Mouse (Mus musculus) kidney, embryonic 14.5 days (tissue): ENCODE measurements around the gene Rpl4. TPM values are rescaled to one million over a fixed set of nuclear protein-coding genes. Genes with fewer than 3 reads are reported as not detected.
A peak's percentile ranks its signal among the peaks of the same experiment; 100 is the strongest.

Experiments
- ATAC-seq: fragments of 200-750 bp; cut with Nextera tagmentation; 2 replicates; pipeline ENCODE4 v1.8.0; 2017; ENCODE audit warnings: moderate number of reproducible peaks, mild to moderate bottlenecking, moderate TSS enrichment, moderate library complexity; ENCODE audit not compliant: low FRiP score, low TSS enrichment
- H3K27ac ChIP-seq: fragments of 300-500 bp; sonication (generic); 2 replicates; pipeline ENCODE4 v1.5.1; 2014; ENCODE audit warnings: low read depth, mild to moderate bottlenecking, low read length, moderate library complexity, mixed read lengths
- H3K27me3 ChIP-seq: fragments of 300-500 bp; sonication (generic); 2 replicates; pipeline ENCODE4 v1.6.1; 2014; ENCODE audit warnings: mild to moderate bottlenecking, low read length; ENCODE audit not compliant: control insufficient read depth, insufficient read depth
- H3K36me3 ChIP-seq: fragments of 300-500 bp; sonication (generic); 2 replicates; pipeline ENCODE4 v1.6.1; 2014; ENCODE audit warnings: low read length, mixed read lengths; ENCODE audit not compliant: control insufficient read depth, insufficient read depth
- H3K4me1 ChIP-seq: fragments of 300-500 bp; sonication (generic); 2 replicates; pipeline ENCODE4 v1.6.1; 2014; ENCODE audit warnings: low read length, mixed read lengths; ENCODE audit not compliant: control insufficient read depth, insufficient read depth
- H3K4me2 ChIP-seq: fragments of 300-500 bp; sonication (generic); replicated peaks from 2 replicates; pipeline ENCODE4 v1.6.1; 2014; ENCODE audit warnings: low read depth, mild to moderate bottlenecking, low read length
- H3K4me3 ChIP-seq: fragments of 300-500 bp; sonication (generic); 2 replicates; pipeline ENCODE4 v1.5.1; 2014; ENCODE audit warnings: mild to moderate bottlenecking, low read length
- H3K9ac ChIP-seq: fragments of 300-500 bp; sonication (generic); 2 replicates; pipeline ENCODE4 v1.6.1; 2014; ENCODE audit warnings: low read depth, mild to moderate bottlenecking, low read length, moderate library complexity
- H3K9me3 ChIP-seq: fragments of 300-500 bp; sonication (generic); 2 replicates; pipeline ENCODE4 v1.6.1; 2016; ENCODE audit warnings: low read length; ENCODE audit not compliant: control insufficient read depth
- WGBS: fragments of 180-500 bp; shearing (Covaris S2); extraction: QIAGEN DNeasy Blood & Tissue Kit; methylation state at CpG from one replicate; pipeline ENCODE4 v1.1.7; 2014; 5-methylcytosine and 5-hydroxymethylcytosine counted together
- polyA plus RNA-seq: library from polyadenylated mRNA; unstranded; fragments of >200 nt; fragmentation: Nextera tagmentation; extraction: Ambion mirVana; gene quantifications from 2 replicates; pipeline ENCODE4 v1.2.1, GENCODE M21; 2014

Rpl4 gene
- polyA plus RNA-seq, 1 experiment from 2014 or later = 1,389 TPM

DNA sequence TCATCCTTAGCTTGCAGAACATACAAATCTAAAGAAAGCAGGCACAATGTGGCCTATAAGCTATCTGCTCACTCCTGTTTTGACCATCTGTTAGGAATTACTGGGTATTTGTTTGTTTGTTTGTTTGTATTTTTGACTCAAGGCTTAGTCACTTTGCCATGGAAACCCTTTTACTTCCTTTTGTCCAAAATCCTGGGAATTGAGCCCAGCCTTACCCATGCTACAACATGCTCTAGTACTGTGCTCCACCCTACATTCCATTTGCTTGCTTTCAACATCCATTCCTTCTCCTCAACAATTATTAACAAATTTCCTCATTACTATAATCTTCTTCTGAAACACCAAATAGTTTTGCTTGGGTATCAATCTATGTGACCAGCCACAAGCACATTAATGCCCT lies 29.7 kb downstream of the Rpl4 start:
- Histone ChIP-seq H3K27ac (no peak overlapping the region), H3K36me3 (peaks cover 4% of the 10 kb centered on the region; the same call in 1 of the 2 replicates), H3K4me1 (no peaks in the 10 kb centered on the region), H3K4me2 (no peak overlapping the region), H3K4me3 (no peak overlapping the region), H3K27me3 (no peaks in the 10 kb centered on the region), H3K9ac (no peak overlapping the region), H3K9me3 (no peaks in the 10 kb centered on the region)
- no peak for ATAC-seq

DNA sequence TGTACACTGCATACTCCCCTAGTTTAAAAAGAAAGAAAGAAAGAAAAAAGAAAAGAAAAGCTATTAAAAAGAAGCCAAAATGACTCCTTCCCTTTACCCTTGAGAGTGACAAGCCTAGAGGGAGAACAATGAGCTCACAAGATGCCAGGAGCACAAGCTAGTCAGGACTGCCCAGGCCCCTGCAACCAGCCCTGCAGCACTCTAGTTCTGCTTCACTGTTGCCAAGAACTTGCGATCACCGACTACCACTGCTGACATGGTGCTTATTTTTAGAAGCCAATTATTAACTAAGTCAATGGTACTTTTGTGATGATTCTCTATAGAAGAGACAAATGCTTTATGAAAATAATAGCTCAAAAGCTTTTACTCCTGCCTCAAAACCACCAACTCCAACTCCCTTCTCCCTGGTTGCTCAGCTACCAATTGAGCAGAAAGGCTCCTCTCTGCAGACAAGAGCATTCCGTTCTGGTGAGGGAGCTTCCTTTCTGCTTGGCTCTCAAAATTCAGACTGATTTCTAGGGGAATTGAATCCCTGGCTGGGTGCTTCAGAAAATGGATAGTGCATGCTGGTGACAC lies 34.4 kb downstream of the Rpl4 start:
- Histone ChIP-seq H3K4me3 (no peak overlapping the region), H3K36me3 (peaks cover 28% of the 10 kb centered on the region), H3K4me1 (no peaks in the 10 kb centered on the region), H3K9ac (no peak overlapping the region), H3K9me3 (no peaks in the 10 kb centered on the region), H3K27me3 (no peaks in the 10 kb centered on the region), H3K4me2 (no peak overlapping the region), H3K27ac (no peak overlapping the region)
- 69% methylated on average over 3 of the region's 3 CpGs for WGBS
- no peak for ATAC-seq

DNA sequence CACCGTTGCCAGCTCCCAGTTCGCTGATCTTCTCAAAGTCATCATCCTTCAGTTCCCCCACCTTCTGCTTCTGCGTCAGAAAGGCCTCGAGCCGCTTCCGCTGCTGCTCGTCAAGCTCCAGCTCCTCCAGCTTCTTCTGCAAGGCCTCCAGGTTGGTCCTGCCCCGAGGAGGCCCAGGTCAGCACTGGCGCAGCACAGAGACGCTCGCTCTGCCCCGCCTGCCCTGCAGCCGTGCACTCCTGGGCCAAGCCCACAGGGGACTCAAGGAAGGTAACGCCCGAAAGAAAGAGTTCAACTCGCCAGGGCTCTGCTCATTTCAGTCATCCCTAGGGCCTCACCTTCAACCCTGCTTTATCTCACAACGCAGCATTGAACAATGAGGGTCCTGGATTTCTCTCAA lies 41.3 kb downstream of the Rpl4 start:
- Histone ChIP-seq H3K27ac (no peak overlapping the region), H3K36me3 (peaks cover 16% of the 10 kb centered on the region), H3K4me3 (no peak overlapping the region), H3K27me3 (no peaks in the 10 kb centered on the region), H3K4me2 (no peak overlapping the region), H3K9ac (no peak overlapping the region), H3K4me1 (peaks cover 18% of the 10 kb centered on the region), H3K9me3 (no peaks in the 10 kb centered on the region)
- 77% methylated on average over 17 of the region's 17 CpGs for WGBS
- no peak for ATAC-seq

DNA sequence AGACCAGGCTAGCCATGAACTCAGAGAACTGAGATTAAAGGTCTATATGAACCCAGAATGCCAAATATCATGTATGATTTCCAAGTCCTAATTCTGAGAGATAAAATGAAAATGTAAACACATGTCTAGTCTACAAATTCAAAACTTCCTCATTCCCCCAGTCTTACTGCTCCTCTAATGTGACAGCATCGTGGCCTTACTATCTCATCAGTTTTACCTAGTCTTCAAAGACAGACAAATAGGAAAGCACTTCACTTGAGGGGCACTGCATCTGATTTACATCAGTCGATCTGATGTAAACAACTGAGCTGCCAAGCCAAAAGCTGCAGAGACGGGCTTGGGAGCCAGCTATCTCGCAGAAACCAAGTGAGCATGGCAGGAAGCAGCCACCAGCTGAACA lies 42.9 kb downstream of the Rpl4 start:
- 77% methylated on average over 4 of the region's 4 CpGs for WGBS

GRCm38 (mm10) chr9:64216641-64217040 lies 43.5 kb downstream of the Rpl4 start:
- no peak overlapping the region for H3K4me2 ChIP-seq
- H3K4me3 ChIP-seq = no peak overlapping the region
- H3K9me3 ChIP-seq = no peaks in the 10 kb centered on the region
- H3K27ac ChIP-seq = no peak overlapping the region
- H3K9ac ChIP-seq = no peak overlapping the region
- 95% methylated on average over 2 of the region's 2 CpGs for WGBS
- no peaks in the 10 kb centered on the region for H3K27me3 ChIP-seq
- H3K36me3 ChIP-seq = peaks cover 8% of the 10 kb centered on the region
- peaks cover 21% of the 10 kb centered on the region for H3K4me1 ChIP-seq
- ATAC-seq = no peak

More for the DNA sequence above, 42.9 kb downstream of the Rpl4 start:
- no peaks in the 10 kb centered on the region for H3K27me3 ChIP-seq
- H3K4me1 ChIP-seq = peaks cover 21% of the 10 kb centered on the region
- H3K36me3 ChIP-seq = peaks cover 8% of the 10 kb centered on the region
- H3K9me3 ChIP-seq = no peaks in the 10 kb centered on the region
- H3K4me3 ChIP-seq = no peak overlapping the region
- no peak overlapping the region for H3K4me2 ChIP-seq
- H3K27ac ChIP-seq = no peak overlapping the region
- no peak overlapping the region for H3K9ac ChIP-seq
- no peak for ATAC-seq

DNA sequence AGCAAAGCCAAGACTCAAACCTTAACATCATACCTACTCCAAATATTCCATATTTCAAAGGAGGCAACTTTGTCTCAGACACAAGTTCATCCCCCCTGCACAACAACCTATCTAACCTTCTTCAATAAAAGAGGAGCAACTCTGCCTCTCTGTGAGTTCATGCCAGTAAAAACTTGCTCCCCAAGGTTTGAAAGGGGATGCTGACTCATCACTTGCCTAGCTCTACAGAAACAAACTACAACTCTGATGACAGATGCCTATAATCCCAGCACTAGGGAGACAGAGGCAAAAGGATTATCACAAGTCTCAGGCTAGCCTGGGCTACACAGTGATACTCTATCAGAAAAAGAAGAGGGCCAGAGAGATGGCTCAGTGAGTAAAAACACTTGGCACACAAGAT lies 44.7 kb downstream of the Rpl4 start:
- no peak overlapping the region for H3K9ac ChIP-seq
- no peak overlapping the region for H3K4me2 ChIP-seq
- no peaks in the 10 kb centered on the region for H3K36me3 ChIP-seq
- no peak overlapping the region for H3K4me3 ChIP-seq
- no peak for ATAC-seq
- H3K4me1 ChIP-seq = peaks cover 21% of the 10 kb centered on the region
- H3K27me3 ChIP-seq = no peaks in the 10 kb centered on the region
- H3K9me3 ChIP-seq = no peaks in the 10 kb centered on the region
- H3K27ac ChIP-seq = no peak overlapping the region

GRCm38 (mm10) chr9:64219305-64219704 lies 46.1 kb downstream of the Rpl4 start:
- Histone ChIP-seq H3K4me1 (peaks cover 21% of the 10 kb centered on the region), H3K9ac (no peak overlapping the region), H3K27me3 (no peaks in the 10 kb centered on the region), H3K4me2 (no peak overlapping the region), H3K36me3 (no peaks in the 10 kb centered on the region), H3K9me3 (no peaks in the 10 kb centered on the region), H3K4me3 (no peak overlapping the region), H3K27ac (peak overlapping the region; percentile 73; the same call in 1 of the 2 replicates)
- WGBS = 42% methylated on average over 1 of the region's 1 CpGs
- no peak for ATAC-seq

DNA sequence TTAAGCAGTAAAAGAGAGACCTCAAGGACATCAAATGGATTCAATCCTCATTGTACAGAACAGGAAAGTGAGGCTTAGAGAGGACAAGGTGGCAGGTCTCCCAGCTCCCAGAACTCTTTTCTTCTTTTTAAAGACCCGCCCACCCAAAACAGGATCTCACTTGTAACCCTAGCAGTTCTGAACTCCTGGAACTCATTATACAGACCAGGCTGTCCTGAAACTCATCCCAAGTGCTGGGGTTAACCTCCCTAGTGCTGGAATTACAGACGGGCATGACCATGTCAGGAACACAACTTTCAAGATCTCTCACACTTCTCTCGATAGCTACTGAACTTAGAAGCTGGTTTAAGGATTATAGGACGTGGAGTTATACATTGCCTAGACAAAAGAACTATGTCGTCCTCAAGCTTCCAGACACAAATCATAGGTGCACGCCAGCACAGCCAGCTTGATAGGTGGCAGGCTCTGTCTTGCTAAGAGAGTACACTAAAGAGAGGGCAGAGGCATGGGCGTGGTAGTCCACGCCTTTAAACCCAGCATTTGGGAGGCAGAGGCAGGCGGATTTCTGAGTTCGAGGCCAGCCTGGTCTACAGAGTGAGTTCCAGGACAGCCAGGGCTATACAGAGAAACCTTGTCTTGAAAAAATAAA lies 46.7 kb downstream of the Rpl4 start:
- H3K9ac ChIP-seq = no peak overlapping the region
- peaks cover 21% of the 10 kb centered on the region for H3K4me1 ChIP-seq
- 72% methylated on average over 10 of the region's 10 CpGs for WGBS
- H3K4me2 ChIP-seq = no peak overlapping the region
- H3K27me3 ChIP-seq = no peaks in the 10 kb centered on the region
- no peaks in the 10 kb centered on the region for H3K36me3 ChIP-seq
- H3K4me3 ChIP-seq = no peak overlapping the region
- H3K9me3 ChIP-seq = no peaks in the 10 kb centered on the region
- 0 out of 2 replicates have a peak, but pooled peaks have one; percentile 30 for ATAC-seq
- H3K27ac ChIP-seq = peak overlapping the region; percentile 73; the same call in 1 of the 2 replicates

DNA sequence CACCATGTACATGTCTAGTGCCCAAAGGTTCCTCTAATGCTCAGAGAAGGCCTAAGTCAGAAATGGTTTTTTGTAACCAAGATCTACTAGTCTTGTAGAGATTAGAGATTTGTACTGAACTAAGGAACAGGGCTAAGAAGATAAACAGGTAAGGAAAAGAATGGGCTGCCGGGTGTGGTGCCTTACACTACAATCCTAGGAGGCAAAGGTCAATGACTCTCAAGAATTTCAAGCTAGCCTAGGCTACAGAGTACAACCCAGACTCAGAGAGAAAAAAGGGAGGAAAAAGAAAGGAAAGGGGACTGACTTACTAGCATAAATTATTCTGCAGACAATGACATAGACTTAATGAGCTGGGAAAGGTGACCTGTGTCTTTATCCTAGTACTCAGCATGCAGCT lies 47.4 kb downstream of the Rpl4 start:
- Histone ChIP-seq H3K27ac (no peak overlapping the region), H3K27me3 (no peaks in the 10 kb centered on the region), H3K9me3 (no peaks in the 10 kb centered on the region), H3K36me3 (no peaks in the 10 kb centered on the region), H3K4me3 (no peak overlapping the region), H3K4me2 (no peak overlapping the region), H3K4me1 (peaks cover 21% of the 10 kb centered on the region), H3K9ac (no peak overlapping the region)
- no peak for ATAC-seq
- WGBS = 47% methylated on average over 1 of the region's 1 CpGs
